Mouse (Mus musculus): ENCODE results near the gene Rab11b.

DNA sequence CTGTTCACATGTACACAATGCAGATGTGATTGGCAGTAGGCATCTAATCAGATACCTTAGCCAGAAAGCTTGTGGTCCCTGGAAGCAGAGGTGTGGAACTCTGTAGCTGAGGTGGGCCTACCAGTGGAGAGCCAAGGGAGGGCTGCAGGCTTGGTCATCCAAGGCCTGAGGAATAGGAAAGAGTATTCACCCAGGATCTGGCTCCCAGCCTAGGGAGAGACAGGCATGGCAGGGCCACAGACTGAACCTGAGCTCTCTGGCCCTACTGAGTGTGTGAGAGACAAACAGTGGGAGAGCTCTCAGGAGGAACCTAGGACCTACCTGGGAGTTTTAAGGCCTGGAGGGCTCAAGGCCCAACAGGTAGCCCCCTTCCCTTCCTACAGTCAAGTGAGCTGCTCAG lies 9.1 kb downstream of the Rab11b start:
- TF ChIP-seq EP300 (IDR thresholded peaks at IDR 0.05; ENCODE audit: insufficient read depth, low read depth, low read length): no peak
- TF ChIP-seq CTCF (IDR thresholded peaks at IDR 0.05; ENCODE audit: low read depth, low read length): no peak
